Mouse (Mus musculus) CH12.LX (cell line): ENCODE measurements around the gene Ankrd63.

Experiments
- CTCF ChIP-seq, 2 experiments: IDR thresholded peaks in 1 of 2; conservative IDR thresholded peaks in 1 of 2; 2 replicates each; pipeline ENCODE4 v1.5.1; 2011 to 2012; ENCODE audit warnings: low read depth in 2 of 2, low read length in 2 of 2, improper control_type of control experiment in 1 of 2, inconsistent platforms in 1 of 2, mild to moderate bottlenecking in 1 of 2, moderate library complexity in 1 of 2
- EP300 ChIP-seq: IDR thresholded peaks from 2 replicates; pipeline ENCODE4 v1.6.1; 2011; ENCODE audit warnings: low read length, improper control_type of control experiment
- MAX ChIP-seq: IDR thresholded peaks from 2 replicates; pipeline ENCODE4 v1.6.1; 2011; ENCODE audit warnings: low read length, improper control_type of control experiment
- MEF2A ChIP-seq: IDR thresholded peaks from 2 replicates; pipeline ENCODE4 v1.6.1; 2014; ENCODE audit warnings: low read depth, mild to moderate bottlenecking, inconsistent platforms, low read length, improper control_type of control experiment, borderline replicate concordance
- MXI1 ChIP-seq: IDR thresholded peaks from 2 replicates; pipeline ENCODE4 v1.6.1; 2011; ENCODE audit warnings: mild to moderate bottlenecking, low read depth, low read length, improper control_type of control experiment
- NELFE ChIP-seq: IDR thresholded peaks from 2 replicates; pipeline ENCODE4 v1.6.1; 2011; ENCODE audit warnings: low read depth, low read length, improper control_type of control experiment
- POLR2A ChIP-seq: IDR thresholded peaks from 2 replicates; pipeline ENCODE4 v1.6.1; 2011; ENCODE audit warnings: low read depth, mild to moderate bottlenecking, improper control_type of control experiment, low read length
- POLR2AphosphoS2 ChIP-seq: IDR thresholded peaks from 2 replicates; pipeline ENCODE4 v1.6.1; 2011; ENCODE audit warnings: low read depth, low read length, improper control_type of control experiment
- TCF12 ChIP-seq: IDR thresholded peaks from 2 replicates; pipeline ENCODE4 v1.6.1; 2014; ENCODE audit warnings: low read depth, mild to moderate bottlenecking, inconsistent platforms, low read length, improper control_type of control experiment
- USF1 ChIP-seq: IDR thresholded peaks from 2 replicates; pipeline ENCODE4 v1.6.1; 2014; ENCODE audit warnings: low read depth, mild to moderate bottlenecking, inconsistent platforms, low read length, improper control_type of control experiment
- ZKSCAN1 ChIP-seq: IDR thresholded peaks from 2 replicates; pipeline ENCODE4 v1.6.1; 2012; ENCODE audit warnings: low read depth, inconsistent platforms, low read length, improper control_type of control experiment, borderline replicate concordance

- TF ChIP-seq TCF12 (no peak), POLR2AphosphoS2 (no peak), MAX (no peak), USF1 (no peak), CTCF (conservative IDR thresholded peaks at IDR 0.05 in 1 of 2, IDR thresholded peaks at IDR 0.05 in 1 of 2; ENCODE audit: low read depth in 2 of 2, low read length in 2 of 2) (no peak), POLR2A (no peak), NELFE (no peak), MEF2A (no peak), EP300 (peak; percentile 80), MXI1 (no peak), ZKSCAN1 (no peak)
Observed at GRCm38 (mm10) chr2:118726873-118727272, 23.1 kb upstream of the Ankrd63 start.
